Mouse (Mus musculus) liver, embryonic 16.5 days (tissue): ENCODE measurements around the gene Neurl1a. TPM values are rescaled to one million over a fixed set of nuclear protein-coding genes. Genes with fewer than 3 reads are reported as not detected.

ENCODE experiments used
- ATAC-seq: fragments of 200-750 bp; cut with Nextera tagmentation; 2 replicates; pipeline ENCODE4 v1.8.0; 2017; ENCODE audit warnings: low read depth, mild to moderate bottlenecking, moderate number of reproducible peaks, moderate library complexity
- H3K27ac ChIP-seq: fragments of 300-500 bp; sonication (generic); 2 replicates; pipeline ENCODE4 v1.5.1; 2014; ENCODE audit warnings: mild to moderate bottlenecking, low read length
- H3K27me3 ChIP-seq: fragments of 300-500 bp; sonication (generic); 2 replicates; pipeline ENCODE4 v1.6.1; 2014; ENCODE audit warnings: low read depth, low read length, mixed read lengths; ENCODE audit not compliant: control insufficient read depth, insufficient read depth
- H3K36me3 ChIP-seq: fragments of 300-500 bp; sonication (generic); 2 replicates; pipeline ENCODE4 v1.6.1; 2014; ENCODE audit warnings: mild to moderate bottlenecking; ENCODE audit not compliant: control insufficient read depth, insufficient read depth
- H3K4me1 ChIP-seq: fragments of 300-500 bp; sonication (generic); 2 replicates; pipeline ENCODE4 v1.6.1; 2014; ENCODE audit warnings: low read depth, low read length, mixed read lengths; ENCODE audit not compliant: control insufficient read depth
- H3K4me2 ChIP-seq: fragments of 300-500 bp; sonication (generic); 2 replicates; pipeline ENCODE4 v1.6.1; 2014; ENCODE audit warnings: low read depth, low read length, mixed read lengths
- H3K4me3 ChIP-seq: fragments of 300-500 bp; sonication (generic); 2 replicates; pipeline ENCODE4 v1.5.1; 2014; ENCODE audit warnings: low read depth, mild to moderate bottlenecking, low read length
- H3K9ac ChIP-seq: fragments of 300-500 bp; sonication (generic); 2 replicates; pipeline ENCODE4 v1.6.1; 2014; ENCODE audit warnings: low read depth, low read length
- H3K9me3 ChIP-seq: fragments of 300-500 bp; sonication (generic); replicated peaks from 2 replicates; pipeline ENCODE4 v1.6.1; 2016; ENCODE audit warnings: low read length; ENCODE audit not compliant: control insufficient read depth
- WGBS: fragments of 180-500 bp; shearing (Covaris S2); extraction: QIAGEN DNeasy Blood & Tissue Kit; methylation state at CpG from one replicate; pipeline ENCODE4 v1.1.7; 2014; ENCODE audit not compliant: insufficient replicate concordance; 5-methylcytosine and 5-hydroxymethylcytosine counted together
- polyA plus RNA-seq: library from polyadenylated mRNA; unstranded; fragments of >200 nt; fragmentation: Nextera tagmentation; extraction: Ambion mirVana; gene quantifications from 2 replicates; pipeline ENCODE4 v1.2.1, GENCODE M21; 2015

The Neurl1a gene
- 0.64 and 0.92 TPM in 2 replicates for polyA plus RNA-seq

- H3K9ac ChIP-seq, result no peak within 1 kb of the TSS
- H3K4me1 ChIP-seq, result no peaks in the 10 kb centered on the region; the same call in 1 of the 2 replicates
- ATAC-seq, result no peak
- H3K36me3 ChIP-seq, result no peaks in the 10 kb centered on the region
- H3K4me3 ChIP-seq, result peak within 1 kb of the TSS; percentile 56
- peak within 1 kb of the TSS; percentile 79 for H3K4me2 ChIP-seq
- no peaks in the 10 kb centered on the region for H3K9me3 ChIP-seq
- under 1% methylated on average over 58 of the region's 98 CpGs for WGBS
- H3K27ac ChIP-seq, result no peak within 1 kb of the TSS
- peaks cover 40% of the 10 kb centered on the region for H3K27me3 ChIP-seq
Observed at GRCm38 (mm10) chr19:47178431-47179271, at the start of gene Neurl1a. TSS of gene Neurl1a (plus strand) at chr19:47178820.

- 80% methylated on average over 11 of the region's 11 CpGs for WGBS
- Histone ChIP-seq H3K36me3 (peaks cover 24% of the 10 kb centered on the region), H3K4me2 (no peak overlapping the region), H3K9me3 (no peaks in the 10 kb centered on the region), H3K27me3 (no peaks in the 10 kb centered on the region), H3K4me1 (no peaks in the 10 kb centered on the region; the same call in 1 of the 2 replicates), H3K9ac (no peak overlapping the region), H3K27ac (no peak overlapping the region), H3K4me3 (no peak overlapping the region)
- no peak for ATAC-seq
Observed at GRCm38 (mm10) chr19:47128835-47129234, 49.8 kb upstream of the Neurl1a start.

- no peaks in the 10 kb centered on the region; the same call in 1 of the 2 replicates for H3K4me1 ChIP-seq
- H3K4me2 ChIP-seq, result no peak overlapping the region
- H3K27me3 ChIP-seq, result no peaks in the 10 kb centered on the region
- H3K9me3 ChIP-seq, result no peaks in the 10 kb centered on the region
- WGBS, result 86% methylated on average over 15 of the region's 15 CpGs
- H3K4me3 ChIP-seq, result no peak overlapping the region
- peaks cover 24% of the 10 kb centered on the region for H3K36me3 ChIP-seq
- ATAC-seq, result no peak
- no peak overlapping the region for H3K27ac ChIP-seq
- no peak overlapping the region for H3K9ac ChIP-seq
Observed at GRCm38 (mm10) chr19:47130551-47131125, 48.0 kb upstream of the Neurl1a start.

GRCm38 (mm10) chr19:47133161-47133560, 45.5 kb upstream of the Neurl1a start:
- Histone ChIP-seq H3K9me3 (no peaks in the 10 kb centered on the region), H3K9ac (no peak overlapping the region), H3K4me1 (peaks cover 6% of the 10 kb centered on the region), H3K36me3 (peaks cover 16% of the 10 kb centered on the region), H3K4me2 (no peak overlapping the region), H3K4me3 (no peak overlapping the region), H3K27me3 (peaks cover under 1% of the 10 kb centered on the region), H3K27ac (no peak overlapping the region; the same call in 1 of the 2 replicates)
- WGBS, result 16% methylated on average over 7 of the region's 7 CpGs
- peak; percentile 22; the same call in 1 of the 2 replicates for ATAC-seq

- H3K4me3 ChIP-seq, result no peak overlapping the region
- H3K9ac ChIP-seq, result no peak overlapping the region
- H3K27ac ChIP-seq, result no peak overlapping the region
- WGBS, result 73% methylated on average over 17 of the region's 17 CpGs
- H3K36me3 ChIP-seq, result no peaks in the 10 kb centered on the region; the same call in 1 of the 2 replicates
- ATAC-seq, result no peak
- peaks cover 6% of the 10 kb centered on the region for H3K4me1 ChIP-seq
- peaks cover 3% of the 10 kb centered on the region for H3K27me3 ChIP-seq
- H3K9me3 ChIP-seq, result no peaks in the 10 kb centered on the region
- no peak overlapping the region for H3K4me2 ChIP-seq
Observed at GRCm38 (mm10) chr19:47135568-47135967, 43.1 kb upstream of the Neurl1a start.

- H3K9me3 ChIP-seq, result no peaks in the 10 kb centered on the region
- H3K27me3 ChIP-seq, result peaks cover 3% of the 10 kb centered on the region
- WGBS, result 66% methylated on average over 5 of the region's 5 CpGs
- no peak overlapping the region for H3K4me3 ChIP-seq
- H3K9ac ChIP-seq, result no peak overlapping the region
- peaks cover 6% of the 10 kb centered on the region for H3K4me1 ChIP-seq
- H3K4me2 ChIP-seq, result no peak overlapping the region
- ATAC-seq, result no peak
- no peaks in the 10 kb centered on the region; the same call in 1 of the 2 replicates for H3K36me3 ChIP-seq
- no peak overlapping the region for H3K27ac ChIP-seq
Observed at GRCm38 (mm10) chr19:47136170-47136569, 42.5 kb upstream of the Neurl1a start.

GRCm38 (mm10) chr19:47137051-47137581, 41.5 kb upstream of the Neurl1a start:
- peak overlapping the region; percentile 43 for H3K4me2 ChIP-seq
- peak overlapping the region; percentile 37; the same call in 1 of the 2 replicates for H3K27ac ChIP-seq
- no peaks in the 10 kb centered on the region; the same call in 1 of the 2 replicates for H3K36me3 ChIP-seq
- peak; percentile 48 for ATAC-seq
- no peak overlapping the region for H3K9ac ChIP-seq
- 6% methylated on average over 6 of the region's 6 CpGs for WGBS
- H3K4me1 ChIP-seq, result peaks cover 6% of the 10 kb centered on the region
- peaks cover 3% of the 10 kb centered on the region for H3K27me3 ChIP-seq
- H3K9me3 ChIP-seq, result no peaks in the 10 kb centered on the region
- peak overlapping the region; percentile 48 for H3K4me3 ChIP-seq

- H3K36me3 ChIP-seq, result no peaks in the 10 kb centered on the region
- peak within 1 kb of the TSS; percentile 72 for H3K27ac ChIP-seq
- peak within 1 kb of the TSS; percentile 43 for H3K4me2 ChIP-seq
- no peaks in the 10 kb centered on the region for H3K9me3 ChIP-seq
- peaks cover 6% of the 10 kb centered on the region for H3K4me1 ChIP-seq
- peak within 1 kb of the TSS; percentile 39; the same call in 1 of the 2 replicates for H3K9ac ChIP-seq
- 0 out of 2 replicates have a peak, but pooled peaks have one; percentile 5 for ATAC-seq
- H3K4me3 ChIP-seq, result peak within 1 kb of the TSS; percentile 48
- 4% methylated on average over 28 of the region's 28 CpGs for WGBS
- H3K27me3 ChIP-seq, result peaks cover 3% of the 10 kb centered on the region
Observed at GRCm38 (mm10) chr19:47137771-47138421, 40.7 kb upstream of the Neurl1a start, which contains the start of gene Calhm2. TSS of gene Calhm2 (minus strand) at chr19:47138294.
